Mouse (Mus musculus) adrenal gland, adult (tissue): Measurements from ENCODE around the gene Olfr1513.
"Not testable (repeated sequence)": the region's sequence is repeated elsewhere in the genome, so short reads cannot be mapped to it uniquely, and the experiment has no call there.

Experiments used
- DNase-seq, 2 experiments: peaks; one replicate each; pipeline ENCODE4 v3.0.0; 2022 to 2023; ENCODE audit warnings: low spot score in 1 of 2; ENCODE audit not compliant: inconsistent age in 2 of 2

Olfr1513 gene

DNA sequence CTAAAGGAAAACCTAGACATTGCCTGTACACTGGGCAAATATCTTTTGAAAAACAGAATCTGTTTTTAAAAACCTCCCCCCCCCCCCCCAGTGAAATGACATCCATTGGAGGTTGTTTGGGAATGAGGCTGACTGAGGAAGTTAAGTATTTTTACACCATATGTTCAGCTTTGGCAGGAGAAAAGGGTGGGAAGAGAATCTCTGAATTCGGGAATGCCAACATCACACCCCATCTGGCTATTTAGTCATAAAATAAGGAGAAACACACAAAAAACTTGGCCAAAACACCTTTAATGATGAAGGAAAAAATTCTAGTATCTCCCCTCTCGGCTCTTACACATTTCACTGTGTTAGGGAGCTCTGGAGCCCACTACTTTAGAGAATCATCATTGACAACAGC lies 45.3 kb downstream of the Olfr1513 start:
- no peak for DNase-seq

DNA sequence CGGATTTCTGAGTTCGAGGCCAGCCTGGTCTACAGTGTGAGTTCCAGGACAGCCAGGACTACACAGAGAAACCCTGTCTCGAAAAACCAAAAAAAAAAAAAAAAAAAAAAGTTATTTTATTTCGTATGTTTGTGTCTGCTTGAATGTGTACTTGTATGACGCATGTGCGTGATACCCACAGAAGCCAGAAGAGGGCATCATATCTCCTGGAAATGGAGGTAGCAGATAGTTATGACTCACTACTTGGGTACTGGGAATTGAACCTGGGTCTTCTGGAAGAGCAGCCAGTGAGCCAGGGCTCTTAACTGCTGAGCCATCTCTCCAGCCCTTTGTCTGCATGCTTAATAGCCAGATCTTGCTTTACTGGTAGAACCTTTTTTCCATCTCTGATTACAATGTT lies 45.9 kb downstream of the Olfr1513 start:
- not testable (repeated sequence) for DNase-seq

DNA sequence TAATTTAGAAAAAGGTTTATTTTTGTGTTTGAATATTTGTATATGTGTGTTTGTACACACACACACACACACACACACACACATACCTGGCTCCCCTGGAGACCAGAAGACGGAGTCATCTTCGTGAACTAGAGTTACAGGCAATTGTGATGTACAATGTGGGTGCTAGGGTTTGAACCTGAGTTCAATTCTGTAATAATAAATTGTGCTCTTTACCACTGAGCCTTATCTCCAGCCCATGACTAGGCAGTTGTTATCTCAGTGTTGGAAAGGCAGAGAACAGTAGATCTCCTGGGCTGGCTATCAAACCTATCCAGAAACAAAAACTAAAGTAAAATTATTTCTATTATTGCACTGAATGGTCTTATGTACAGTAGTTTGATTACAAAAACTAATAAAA lies 50.1 kb downstream of the Olfr1513 start:
- no peak for DNase-seq

DNA sequence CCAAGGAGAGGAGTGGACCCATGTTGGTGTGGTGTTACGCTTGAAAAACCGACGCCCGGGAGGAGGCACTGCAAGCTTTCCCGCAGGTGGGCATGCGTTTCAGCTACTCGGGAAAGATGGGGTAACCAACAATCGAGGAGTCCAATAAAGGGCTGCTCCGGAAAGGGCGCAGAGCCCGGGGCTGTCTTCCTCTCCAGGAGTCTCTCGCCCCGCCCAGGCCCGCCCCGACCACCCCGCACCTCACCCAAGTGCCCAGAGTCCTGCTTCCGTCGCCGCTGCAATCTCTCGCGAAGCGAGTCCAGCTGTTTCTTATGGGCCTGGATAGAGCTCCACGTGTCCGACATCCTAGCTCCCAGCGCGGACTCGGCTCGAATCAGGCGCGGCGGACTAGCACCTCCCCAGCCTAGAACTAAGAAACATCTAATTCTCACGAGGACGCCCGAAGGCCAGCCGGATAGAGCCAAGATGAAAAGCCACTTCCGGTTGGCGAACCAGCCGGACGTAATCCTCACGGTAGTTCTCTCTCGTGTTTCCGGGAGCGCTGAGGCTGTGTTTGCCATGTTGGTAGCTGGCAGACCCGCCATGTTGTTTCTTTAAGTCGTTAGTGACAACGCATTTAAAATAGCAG lies 51.5 kb downstream of the Olfr1513 start, which contains the start of gene Mettl3:
Gene Mettl3 (minus strand): TSS at position 485 of the 628 bp plus-strand sequence.
- peak; percentile 93 to 98 for DNase-seq

DNA sequence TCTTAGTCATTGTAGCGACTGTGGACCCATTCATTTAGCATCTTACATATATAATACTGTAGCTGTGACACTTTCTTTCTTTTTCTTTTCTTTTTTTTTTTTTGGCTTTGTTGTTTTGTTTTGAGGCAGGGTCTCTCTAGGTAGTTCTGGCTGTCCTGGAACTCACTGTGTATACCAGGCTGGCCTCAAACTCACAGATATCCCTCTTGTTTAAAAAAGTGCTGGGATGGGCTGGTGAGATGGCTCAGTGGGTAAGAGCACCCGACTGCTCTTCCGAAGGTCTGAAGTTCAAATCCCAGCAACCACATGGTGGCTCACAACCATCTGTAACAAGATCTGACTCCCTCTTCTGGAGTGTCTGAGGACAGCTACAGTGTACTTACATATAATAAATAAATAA lies 52.7 kb downstream of the Olfr1513 start:
- not testable (repeated sequence) for DNase-seq
